Mouse (Mus musculus) ES-Bruce4 (cell line): ENCODE measurements around the gene Unc13b.

Source experiments
- CTCF ChIP-seq: IDR thresholded peaks from one replicate; pipeline ENCODE4 v1.8.1; 2011; ENCODE audit warnings: low read depth, low read length
- EP300 ChIP-seq: IDR thresholded peaks from 2 replicates; pipeline ENCODE4 v1.6.1; 2011; ENCODE audit warnings: low read depth, low read length; ENCODE audit not compliant: insufficient read depth
- POLR2A ChIP-seq: IDR thresholded peaks from one replicate; pipeline ENCODE4 v1.8.1; 2011; ENCODE audit warnings: low read length; ENCODE audit not compliant: insufficient read depth

- no peak for TF ChIP-seq POLR2A
- no peak for TF ChIP-seq CTCF
- TF ChIP-seq EP300 = no peak
Observed at GRCm38 (mm10) chr4:43038567-43039495, 19.9 kb upstream of the Unc13b start.
